Mouse (Mus musculus): ENCODE data around the gene Mtmr6. TPM values are rescaled to one million over a fixed set of nuclear protein-coding genes. Genes with fewer than 3 reads are reported as not detected.

Gene Mtmr6
- polyA plus RNA-seq, 1 experiment, result 16.8 TPM

DNA sequence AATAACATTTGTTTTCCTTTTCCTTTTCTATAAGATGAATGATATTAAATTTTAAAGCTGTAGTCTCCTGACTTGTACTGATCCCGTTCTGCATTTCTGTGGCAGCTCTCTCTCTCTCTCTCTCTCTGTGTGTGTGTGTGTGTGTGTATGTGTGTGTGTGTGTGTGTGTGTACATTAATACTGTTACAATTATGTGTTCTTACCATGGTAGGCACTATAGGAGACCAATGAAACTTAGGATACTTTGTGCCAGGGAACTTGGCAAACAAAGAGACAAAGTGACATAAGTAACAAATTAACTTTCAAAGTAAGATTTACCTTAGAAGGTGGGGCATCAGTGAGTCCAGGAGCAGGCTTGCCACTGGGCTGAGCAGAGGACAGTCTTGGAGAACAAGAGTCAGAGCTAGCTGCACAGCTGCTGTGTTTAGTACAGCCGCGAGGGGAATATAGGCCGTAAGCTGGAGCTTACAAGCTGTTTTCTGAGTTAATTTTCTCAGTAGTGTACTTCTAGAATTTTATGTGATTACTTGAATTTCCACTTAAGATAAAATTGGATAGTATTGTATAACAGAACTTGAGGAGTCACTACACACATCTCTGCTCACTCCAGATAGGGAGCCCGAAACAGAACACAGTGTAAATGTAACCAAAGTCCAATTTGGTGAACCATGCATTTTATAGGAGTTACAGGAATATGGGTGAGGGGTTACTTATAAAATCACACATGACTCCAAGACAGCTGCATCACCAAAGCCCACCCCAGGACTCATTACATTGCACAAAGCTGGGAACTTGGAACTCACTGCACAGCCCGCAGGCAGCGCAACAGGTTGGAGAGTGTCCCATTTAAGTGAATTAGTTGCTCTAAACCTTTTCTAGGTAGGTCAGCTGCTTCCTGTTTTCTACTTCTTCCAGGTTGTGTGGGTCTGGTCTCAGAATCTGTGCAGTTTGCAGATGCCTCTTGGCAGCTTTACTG, 10.6 kb downstream of the Mtmr6 start:
- Histone ChIP-seq H3K4me3 (no peak overlapping the region), H3K36me3 (ENCODE audit: control insufficient read depth, insufficient read depth) (peaks cover 5% of the 10 kb centered on the region), H3K27me3 (ENCODE audit: control insufficient read depth, insufficient read depth, insufficient read length) (no peaks in the 10 kb centered on the region), H3K4me2 (ENCODE audit: low read depth) (no peak overlapping the region), H3ac (ENCODE audit: control insufficient read depth, insufficient read length) (no peak overlapping the region), H3K79me2 (ENCODE audit: control insufficient read depth, insufficient read depth) (peaks cover 43% of the 10 kb centered on the region)
- TF ChIP-seq REST (IDR thresholded peaks at IDR 0.05; ENCODE audit: insufficient read depth, insufficient read length), result no peak
- no peak for TF ChIP-seq POLR2A (IDR thresholded peaks at IDR 0.05; ENCODE audit: insufficient read length, low read depth)
- TF ChIP-seq MYOG (IDR thresholded peaks at IDR 0.05; ENCODE audit: control insufficient read depth in 1 of 3, insufficient read depth in 1 of 3, insufficient read length in 2 of 3, low read depth in 2 of 3), result no peak

DNA sequence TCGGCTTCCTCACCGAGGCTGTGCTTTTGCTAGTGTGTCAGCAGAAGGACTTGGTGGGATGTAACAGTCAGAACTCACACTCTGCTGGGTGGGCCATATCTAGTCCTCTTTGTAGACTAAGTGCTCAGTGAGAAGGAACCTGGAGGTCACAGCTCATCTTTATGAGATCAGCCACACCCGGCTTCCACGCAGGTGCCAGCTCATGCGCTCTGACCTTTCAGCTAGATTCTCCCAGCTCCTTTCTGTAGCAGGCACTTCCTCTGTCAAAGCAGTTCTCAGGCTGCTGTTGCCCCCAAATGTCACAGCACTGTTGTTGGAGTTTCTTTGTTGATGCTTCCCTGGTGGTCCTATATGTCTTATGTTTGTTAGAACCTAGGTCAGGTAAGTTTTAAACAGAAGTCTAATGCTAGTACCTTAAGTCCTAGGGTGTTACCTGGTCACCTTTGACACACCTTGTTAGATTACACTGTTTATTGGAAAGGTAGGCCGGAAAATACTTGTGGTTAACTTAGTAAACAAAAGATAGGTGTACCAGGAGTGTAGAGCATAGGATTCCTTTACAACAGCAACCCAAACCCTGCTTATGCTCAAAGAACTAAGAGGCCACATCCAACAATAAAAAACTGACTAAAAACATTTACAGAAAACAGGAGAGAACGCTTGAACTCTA, 21.3 kb downstream of the Mtmr6 start:
- TF ChIP-seq SRF (IDR thresholded peaks at IDR 0.05; ENCODE audit: control insufficient read depth, insufficient read length, low read depth) (no peak), USF1 (IDR thresholded peaks at IDR 0.05; ENCODE audit: low read depth) (no peak), MYOG (IDR thresholded peaks at IDR 0.05; ENCODE audit: control insufficient read depth in 1 of 3, insufficient read depth in 1 of 3, insufficient read length in 2 of 3, low read depth in 2 of 3) (no peak), MYOD1 (IDR thresholded peaks at IDR 0.05; ENCODE audit: control insufficient read depth in 1 of 3, insufficient read length in 2 of 3, low read depth in 2 of 3) (no peak), TCF12 (IDR thresholded peaks at IDR 0.05; ENCODE audit: insufficient read depth, poor library complexity, severe bottlenecking) (no peak), CEBPB (IDR thresholded peaks at IDR 0.05; ENCODE audit: insufficient read depth, poor library complexity, severe bottlenecking) (no peak), POLR2A (IDR thresholded peaks at IDR 0.05; ENCODE audit: insufficient read length, low read depth) (no peak), MAX (IDR thresholded peaks at IDR 0.05; ENCODE audit: low read depth) (no peak), E2F4 (IDR thresholded peaks at IDR 0.05; ENCODE audit: insufficient read depth) (no peak), POLR2AphosphoS2 (IDR thresholded peaks at IDR 0.05; ENCODE audit: insufficient read length, low read depth) (no peak), TCF3 (IDR thresholded peaks at IDR 0.05; ENCODE audit: insufficient read length, low read depth) (no peak), REST (IDR thresholded peaks at IDR 0.05; ENCODE audit: insufficient read depth, insufficient read length) (no peak)
- Histone ChIP-seq H3K4me3 (no peak overlapping the region), H3K79me2 (ENCODE audit: control insufficient read depth, insufficient read depth) (no peaks in the 10 kb centered on the region), H3ac (ENCODE audit: control insufficient read depth, insufficient read length) (no peak overlapping the region), H3K4me2 (ENCODE audit: low read depth) (no peak overlapping the region), H3K36me3 (ENCODE audit: control insufficient read depth, insufficient read depth) (peaks cover 13% of the 10 kb centered on the region), H3K27me3 (ENCODE audit: control insufficient read depth, insufficient read depth, insufficient read length) (no peaks in the 10 kb centered on the region)

DNA sequence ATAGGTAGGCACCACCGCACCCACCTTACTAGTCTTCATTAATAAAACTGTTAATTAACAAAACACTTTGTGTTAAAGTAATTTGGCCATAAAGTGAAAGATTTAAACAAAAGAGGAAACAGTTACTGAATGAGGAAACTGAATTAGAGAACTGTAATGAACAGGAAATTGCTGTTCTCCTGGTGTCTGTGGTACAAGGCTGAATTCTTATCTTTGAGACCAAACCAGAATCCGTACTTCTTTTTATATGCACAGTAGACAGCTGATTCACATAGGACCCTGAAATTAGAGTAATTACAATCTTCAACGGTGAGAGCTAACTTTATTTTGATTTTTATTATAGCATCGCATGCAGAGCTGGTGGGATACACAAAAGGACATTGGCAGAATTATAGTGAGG, 25.3 kb downstream of the Mtmr6 start:
- Histone ChIP-seq H3K36me3 (ENCODE audit: control insufficient read depth, insufficient read depth) (peaks cover 22% of the 10 kb centered on the region), H3K4me2 (ENCODE audit: low read depth) (no peak overlapping the region), H3K27me3 (ENCODE audit: control insufficient read depth, insufficient read depth, insufficient read length) (no peaks in the 10 kb centered on the region), H3ac (ENCODE audit: control insufficient read depth, insufficient read length) (no peak overlapping the region), H3K4me3 (no peak overlapping the region), H3K79me2 (ENCODE audit: control insufficient read depth, insufficient read depth) (no peaks in the 10 kb centered on the region)
- TF ChIP-seq SRF (IDR thresholded peaks at IDR 0.05; ENCODE audit: control insufficient read depth, insufficient read length, low read depth) (no peak), POLR2A (IDR thresholded peaks at IDR 0.05; ENCODE audit: insufficient read length, low read depth) (no peak), REST (IDR thresholded peaks at IDR 0.05; ENCODE audit: insufficient read depth, insufficient read length) (no peak), MAX (IDR thresholded peaks at IDR 0.05; ENCODE audit: low read depth) (no peak)

DNA sequence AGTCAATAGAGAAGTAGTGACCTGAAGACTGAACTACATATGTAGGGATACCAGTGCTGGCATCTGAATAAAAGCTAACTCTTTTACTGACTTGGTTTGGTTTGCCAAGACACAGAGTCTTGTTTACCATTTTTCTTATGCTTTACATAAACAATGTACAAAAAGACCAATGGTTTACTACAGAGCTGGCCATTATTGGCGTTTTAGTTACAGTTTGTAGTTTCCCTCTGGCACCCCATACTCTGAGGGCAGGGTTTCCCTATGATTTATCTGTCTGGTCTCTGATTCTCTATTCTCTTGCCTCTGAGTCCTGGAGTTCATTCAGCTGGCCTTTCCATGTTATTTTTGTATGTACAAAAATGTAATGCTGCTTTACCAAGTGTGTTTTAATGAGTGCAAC, 30.5 kb downstream of the Mtmr6 start:
- no peak for TF ChIP-seq MAX (IDR thresholded peaks at IDR 0.05; ENCODE audit: low read depth)
- no peak for TF ChIP-seq REST (IDR thresholded peaks at IDR 0.05; ENCODE audit: insufficient read depth, insufficient read length)
- no peak for TF ChIP-seq SRF (IDR thresholded peaks at IDR 0.05; ENCODE audit: control insufficient read depth, insufficient read length, low read depth)
- TF ChIP-seq E2F4 (IDR thresholded peaks at IDR 0.05; ENCODE audit: insufficient read depth), result no peak
- no peak for TF ChIP-seq TCF3 (IDR thresholded peaks at IDR 0.05; ENCODE audit: insufficient read length, low read depth)
- no peak for TF ChIP-seq USF1 (IDR thresholded peaks at IDR 0.05; ENCODE audit: low read depth)
- no peak for TF ChIP-seq CEBPB (IDR thresholded peaks at IDR 0.05; ENCODE audit: insufficient read depth, poor library complexity, severe bottlenecking)
- TF ChIP-seq TCF12 (IDR thresholded peaks at IDR 0.05; ENCODE audit: insufficient read depth, poor library complexity, severe bottlenecking), result no peak
- no peak for TF ChIP-seq MYOG (IDR thresholded peaks at IDR 0.05; ENCODE audit: control insufficient read depth in 1 of 3, insufficient read depth in 1 of 3, insufficient read length in 2 of 3, low read depth in 2 of 3)
- TF ChIP-seq POLR2AphosphoS2 (IDR thresholded peaks at IDR 0.05; ENCODE audit: insufficient read length, low read depth), result no peak
- no peak for TF ChIP-seq MYOD1 (IDR thresholded peaks at IDR 0.05; ENCODE audit: control insufficient read depth in 1 of 3, insufficient read length in 2 of 3, low read depth in 2 of 3)
- TF ChIP-seq POLR2A (IDR thresholded peaks at IDR 0.05; ENCODE audit: insufficient read length, low read depth), result no peak
- no peak overlapping the region for H3ac ChIP-seq (ENCODE audit: control insufficient read depth, insufficient read length)
- peaks cover 17% of the 10 kb centered on the region for H3K36me3 ChIP-seq (ENCODE audit: control insufficient read depth, insufficient read depth)
- H3K79me2 ChIP-seq (ENCODE audit: control insufficient read depth, insufficient read depth), result no peaks in the 10 kb centered on the region
- H3K27me3 ChIP-seq (ENCODE audit: control insufficient read depth, insufficient read depth, insufficient read length), result no peaks in the 10 kb centered on the region
- H3K4me2 ChIP-seq (ENCODE audit: low read depth), result no peak overlapping the region
- no peak overlapping the region for H3K4me3 ChIP-seq
